Mouse (Mus musculus) thymus, postnatal 10 days (tissue): ENCODE measurements around the gene Fubp1.
"Not testable (repeated sequence)": the region's sequence is repeated elsewhere in the genome, so short reads cannot be mapped to it uniquely, and the experiment has no call there.

Experiments used
- DNase-seq, 2 experiments: peaks; one replicate each; pipeline ENCODE4 v3.0.0; 2021; ENCODE audit warnings: low spot score in 2 of 2

The Fubp1 gene

GRCm38 (mm10) chr3:152193177-152193576 lies 17.0 kb upstream of the Fubp1 start:
- no peak for DNase-seq

GRCm38 (mm10) chr3:152193635-152194097 lies 16.6 kb upstream of the Fubp1 start:
- DNase-seq: peak; percentile 77

GRCm38 (mm10) chr3:152197246-152197645 lies 13.0 kb upstream of the Fubp1 start:
- DNase-seq: not testable (repeated sequence)

GRCm38 (mm10) chr3:152199125-152199524 lies 11.1 kb upstream of the Fubp1 start:
- no peak for DNase-seq

GRCm38 (mm10) chr3:152201181-152201580 lies 9.0 kb upstream of the Fubp1 start:
- DNase-seq: no peak

GRCm38 (mm10) chr3:152201651-152202050 lies 8.6 kb upstream of the Fubp1 start:
- DNase-seq: no peak

GRCm38 (mm10) chr3:152202942-152203341 lies 7.3 kb upstream of the Fubp1 start:
- no peak for DNase-seq

- DNase-seq: peak; percentile 35 to 46
These were observed 6.8 kb upstream of the Fubp1 start for GRCm38 (mm10) chr3:152203411-152203810.

GRCm38 (mm10) chr3:152203996-152204395 lies 6.2 kb upstream of the Fubp1 start:
- peak; percentile 66 to 78 for DNase-seq

GRCm38 (mm10) chr3:152204577-152204976 lies 5.6 kb upstream of the Fubp1 start:
- DNase-seq: peak; percentile 41 to 52

- no peak for DNase-seq
These were observed 3.1 kb upstream of the Fubp1 start for GRCm38 (mm10) chr3:152207156-152207555.

- DNase-seq: no peak
These were observed 1.9 kb upstream of the Fubp1 start for GRCm38 (mm10) chr3:152208096-152208885.

- DNase-seq: no peak
These were observed 850 bp upstream of the Fubp1 start for GRCm38 (mm10) chr3:152209177-152209966.

- peak; percentile 71 to 77 for DNase-seq
These were observed 638 bp downstream of the Fubp1 start for GRCm38 (mm10) chr3:152210728-152211391.

GRCm38 (mm10) chr3:152211731-152212279 lies 1.6 kb downstream of the Fubp1 start:
- peak; percentile 41 to 46 for DNase-seq

GRCm38 (mm10) chr3:152213416-152213815 lies 3.2 kb downstream of the Fubp1 start:
- DNase-seq: no peak

GRCm38 (mm10) chr3:152224918-152225317 lies 14.7 kb downstream of the Fubp1 start:
- no peak for DNase-seq

- DNase-seq: no peak
These were observed 15.7 kb downstream of the Fubp1 start for GRCm38 (mm10) chr3:152225906-152226305.

GRCm38 (mm10) chr3:152228843-152229242 lies 18.6 kb downstream of the Fubp1 start:
- DNase-seq: no peak

- no peak for DNase-seq
These were observed 19.0 kb downstream of the Fubp1 start for GRCm38 (mm10) chr3:152229271-152229670.

- no peak for DNase-seq
These were observed 21.3 kb downstream of the Fubp1 start for GRCm38 (mm10) chr3:152231333-152232100.
